Mouse (Mus musculus) embryonic facial prominence, embryonic 14.5 days (tissue): Measurements from ENCODE around the gene Chrnb2. TPM values are rescaled to one million over a fixed set of nuclear protein-coding genes. Genes with fewer than 3 reads are reported as not detected.

ENCODE experiments used
- ATAC-seq: fragments of 200-750 bp; cut with Nextera tagmentation; 2 replicates; pipeline ENCODE4 v1.8.0; 2017; ENCODE audit warnings: low read depth, moderate number of reproducible peaks, moderate TSS enrichment
- DNase-seq: peaks from one replicate; pipeline ENCODE4 v3.0.0-alpha.2; 2015; ENCODE audit warnings: low spot score
- H3K27ac ChIP-seq: fragments of 300-500 bp; sonication (generic); replicated peaks from 2 replicates; pipeline ENCODE4 v1.5.1; 2014; ENCODE audit warnings: low read depth, mild to moderate bottlenecking, low read length, moderate library complexity
- H3K27me3 ChIP-seq: fragments of 300-500 bp; sonication (generic); replicated peaks from 2 replicates; pipeline ENCODE4 v1.6.1; 2014; ENCODE audit warnings: low read length; ENCODE audit not compliant: control insufficient read depth, insufficient read depth
- H3K36me3 ChIP-seq: fragments of 300-500 bp; sonication (generic); 2 replicates; pipeline ENCODE4 v1.6.1; 2014; ENCODE audit warnings: low read length, mixed read lengths; ENCODE audit not compliant: control insufficient read depth, insufficient read depth
- H3K4me1 ChIP-seq: fragments of 300-500 bp; sonication (generic); 2 replicates; pipeline ENCODE4 v1.6.1; 2014; ENCODE audit warnings: antibody characterized with exemption, low read length; ENCODE audit not compliant: control insufficient read depth, insufficient read depth
- H3K4me2 ChIP-seq: fragments of 300-500 bp; sonication (generic); 2 replicates; pipeline ENCODE4 v1.6.1; 2014; ENCODE audit warnings: low read depth, mild to moderate bottlenecking, low read length, moderate library complexity, mixed read lengths
- H3K4me3 ChIP-seq: fragments of 300-500 bp; sonication (generic); 2 replicates; pipeline ENCODE4 v1.5.1; 2014; ENCODE audit warnings: low read depth, mild to moderate bottlenecking, low read length
- H3K9ac ChIP-seq: fragments of 300-500 bp; sonication (generic); 2 replicates; pipeline ENCODE4 v1.6.1; 2014; ENCODE audit warnings: low read depth, mild to moderate bottlenecking, low read length, moderate library complexity, mixed read lengths
- H3K9me3 ChIP-seq: fragments of 300-500 bp; sonication (generic); 2 replicates; pipeline ENCODE4 v1.6.1; 2016; ENCODE audit warnings: low read length; ENCODE audit not compliant: control insufficient read depth
- WGBS: fragments of 180-500 bp; shearing (Covaris S2); extraction: QIAGEN DNeasy Blood & Tissue Kit; methylation state at CpG from one replicate; pipeline ENCODE4 v1.1.7; 2014; 5-methylcytosine and 5-hydroxymethylcytosine counted together
- polyA plus RNA-seq: library from polyadenylated mRNA; unstranded; fragments of >200 nt; fragmentation: Nextera tagmentation; extraction: Ambion mirVana; gene quantifications from 2 replicates; pipeline ENCODE4 v1.2.1, GENCODE M21; 2014

The Chrnb2 gene
- polyA plus RNA-seq, 1 experiment from 2014 or later, result 1.8 TPM

DNA sequence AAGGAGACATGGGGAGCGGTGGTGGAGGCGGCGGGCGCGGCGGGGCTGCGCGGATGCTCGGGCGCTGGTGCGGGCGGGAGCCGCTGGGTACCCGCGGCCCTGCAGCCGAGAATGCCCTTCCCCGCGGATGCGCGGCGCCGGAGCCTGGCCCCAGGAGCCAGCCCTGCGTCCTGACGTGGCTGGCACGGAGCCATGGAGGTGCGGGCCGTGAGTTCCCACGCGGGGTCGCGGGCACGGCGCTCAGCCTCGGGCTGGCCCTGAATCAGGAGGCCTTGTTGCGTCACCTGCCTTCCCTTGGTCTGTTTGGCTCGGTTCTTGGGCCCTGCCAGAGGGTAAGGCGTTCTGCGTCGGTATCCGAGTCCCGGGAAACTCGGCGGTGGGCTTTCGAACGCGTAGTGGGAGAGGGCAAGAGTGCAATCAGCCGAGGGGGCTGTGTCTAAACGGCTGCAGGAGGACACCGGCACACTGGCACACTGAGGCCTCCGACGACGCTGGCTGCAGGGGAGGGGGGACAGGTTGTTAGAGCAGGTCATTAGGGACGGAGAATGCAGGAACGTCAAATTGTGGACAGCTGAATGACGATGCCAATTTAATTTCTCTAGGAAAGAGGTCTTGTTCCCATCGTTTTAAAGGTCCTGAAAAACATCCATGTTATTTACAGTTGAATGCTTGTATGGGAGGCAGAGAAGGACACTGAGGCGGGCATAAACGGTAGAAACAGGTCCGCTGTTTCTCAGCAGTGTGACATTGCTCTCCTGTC is 49.0 kb downstream of the Chrnb2 start:
- Histone ChIP-seq H3K9me3 (no peaks in the 10 kb centered on the region), H3K27me3 (no peaks in the 10 kb centered on the region), H3K4me3 (peak overlapping the region; percentile 88), H3K4me1 (peaks cover 6% of the 10 kb centered on the region), H3K4me2 (peak overlapping the region; percentile 89), H3K27ac (peak overlapping the region; percentile 77), H3K9ac (peak overlapping the region; percentile 93), H3K36me3 (no peaks in the 10 kb centered on the region)
- 3% methylated on average over 25 of the region's 59 CpGs for WGBS
- peak; percentile 24 for DNase-seq
- ATAC-seq, result peak; percentile 67

DNA sequence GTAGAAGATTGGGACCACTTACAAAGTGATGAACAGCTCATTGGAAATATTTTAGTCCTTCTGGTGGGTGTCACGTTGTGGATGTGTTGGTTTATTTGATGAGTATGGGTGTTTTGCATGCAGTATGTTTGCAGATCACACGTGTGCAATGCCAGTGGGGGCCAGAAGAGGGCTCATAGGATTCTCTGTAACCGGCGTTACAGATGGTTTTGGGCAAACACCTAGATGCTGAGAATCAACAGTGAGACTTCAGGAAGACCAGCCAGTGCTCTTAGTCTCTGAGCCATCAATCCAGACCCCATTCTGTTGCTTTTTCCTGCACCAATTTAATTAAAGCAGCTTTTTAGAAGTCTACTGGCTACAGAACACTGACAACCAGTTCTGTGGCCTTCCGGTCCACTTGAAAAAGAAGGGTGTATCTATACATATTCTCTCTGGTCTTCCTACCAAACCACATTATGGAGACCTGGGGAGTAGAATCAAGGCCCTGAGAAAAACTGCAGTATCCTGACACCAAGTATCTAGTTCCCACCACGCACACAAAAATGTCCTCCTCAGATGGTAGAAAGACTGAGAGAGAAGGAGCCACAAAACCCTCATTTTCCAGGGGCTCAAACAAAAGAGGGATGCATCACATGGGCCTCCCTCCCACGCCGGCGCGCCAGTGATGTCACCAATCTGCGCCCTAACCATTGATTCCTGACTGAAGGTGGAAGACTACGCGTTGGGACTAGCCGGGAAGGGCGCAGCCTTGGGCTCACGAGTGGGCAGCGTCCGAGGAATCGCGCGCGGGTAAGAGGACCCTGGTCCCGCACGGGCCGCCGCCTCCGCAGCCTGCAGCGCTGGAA is 49.8 kb downstream of the Chrnb2 start, which contains the start of gene Adar:
Adar (plus strand) TSS at position 664 of the 848 bp plus-strand sequence.
- ATAC-seq (peak; percentile 89), DNase-seq (peak; percentile 88)
- Histone ChIP-seq H3K9ac (peak within 1 kb of the TSS; percentile 93), H3K27ac (peak within 1 kb of the TSS; percentile 77), H3K9me3 (no peaks in the 10 kb centered on the region), H3K4me1 (peaks cover 6% of the 10 kb centered on the region), H3K27me3 (no peaks in the 10 kb centered on the region), H3K36me3 (no peaks in the 10 kb centered on the region), H3K4me2 (peak within 1 kb of the TSS; percentile 89), H3K4me3 (peak within 1 kb of the TSS; percentile 88)
- 6% methylated on average over 27 of the region's 28 CpGs for WGBS

DNA sequence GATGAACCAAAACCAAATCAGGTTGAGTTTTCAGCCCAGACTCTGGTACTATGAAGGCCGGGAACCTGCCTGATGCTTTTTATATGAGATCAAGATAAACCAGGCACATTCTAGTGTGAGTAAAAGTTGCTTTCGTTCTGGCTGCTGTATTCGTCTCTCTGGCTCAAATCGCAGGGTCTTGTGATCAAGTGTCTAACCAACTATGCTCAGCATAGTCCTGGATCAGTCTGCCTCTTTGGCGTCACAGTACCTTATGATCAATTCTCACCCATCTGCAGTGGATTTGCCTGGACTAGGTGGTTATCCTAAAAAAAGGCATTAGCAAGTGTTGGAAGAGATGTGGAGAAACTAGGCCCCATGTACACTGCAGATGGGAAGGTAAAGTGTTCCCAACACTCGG is 60.4 kb downstream of the Chrnb2 start:
- ATAC-seq (no peak), DNase-seq (no peak)
- WGBS, result 73% methylated on average over 6 of the region's 6 CpGs
- Histone ChIP-seq H3K27ac (no peak overlapping the region), H3K9me3 (no peaks in the 10 kb centered on the region), H3K9ac (no peak overlapping the region), H3K4me1 (no peaks in the 10 kb centered on the region), H3K36me3 (no peaks in the 10 kb centered on the region), H3K4me3 (no peak overlapping the region), H3K4me2 (no peak overlapping the region), H3K27me3 (no peaks in the 10 kb centered on the region)

DNA sequence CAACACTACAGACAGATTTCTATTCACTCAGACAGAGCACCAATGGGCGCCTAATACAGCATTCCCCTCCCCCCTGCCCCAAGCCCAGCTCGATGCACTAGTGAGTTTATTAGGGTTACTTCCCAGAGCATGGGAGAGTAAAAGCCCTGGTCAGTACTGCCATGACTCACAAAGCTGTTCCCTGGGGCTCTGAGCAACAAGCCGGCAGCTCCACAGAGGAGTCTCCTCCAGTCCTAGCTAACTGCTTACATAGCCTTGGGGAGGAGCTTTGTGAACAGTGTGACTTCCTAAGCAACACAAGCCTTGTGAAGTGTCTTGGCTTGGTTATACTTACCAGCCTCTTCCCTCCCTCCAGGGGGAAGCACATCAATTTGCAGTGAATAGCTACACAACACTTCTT is 60.8 kb downstream of the Chrnb2 start:
- ATAC-seq, result no peak
- DNase-seq, result no peak
- no peaks in the 10 kb centered on the region for H3K4me1 ChIP-seq
- 44% methylated on average over 3 of the region's 3 CpGs for WGBS
- no peak overlapping the region for H3K9ac ChIP-seq
- H3K27ac ChIP-seq, result no peak overlapping the region
- H3K4me2 ChIP-seq, result no peak overlapping the region
- H3K9me3 ChIP-seq, result no peaks in the 10 kb centered on the region
- no peaks in the 10 kb centered on the region for H3K27me3 ChIP-seq
- H3K4me3 ChIP-seq, result no peak overlapping the region
- no peaks in the 10 kb centered on the region for H3K36me3 ChIP-seq

DNA sequence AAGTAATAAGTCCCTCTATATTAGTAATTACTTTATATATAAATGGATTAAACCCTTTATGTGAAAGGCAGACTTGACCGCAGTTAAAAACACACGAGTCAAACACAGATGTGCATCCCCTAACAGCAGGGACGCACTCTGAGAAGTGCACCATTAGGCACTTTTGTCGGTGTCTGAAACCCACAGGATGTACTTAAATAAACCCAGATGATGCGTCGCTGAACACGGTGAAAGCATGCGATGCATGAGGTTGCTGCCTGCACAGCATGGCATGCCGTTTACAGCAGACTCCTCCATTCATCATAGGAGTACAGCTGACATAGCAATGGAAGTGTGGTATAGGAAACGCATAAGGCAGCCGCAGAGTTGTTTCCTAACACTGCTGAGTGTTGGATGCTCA is 64.0 kb downstream of the Chrnb2 start:
- Histone ChIP-seq H3K27me3 (no peaks in the 10 kb centered on the region), H3K9ac (no peak overlapping the region), H3K4me3 (no peak overlapping the region), H3K4me1 (no peaks in the 10 kb centered on the region), H3K36me3 (no peaks in the 10 kb centered on the region), H3K9me3 (no peaks in the 10 kb centered on the region), H3K27ac (no peak overlapping the region), H3K4me2 (no peak overlapping the region)
- DNase-seq, result no peak
- WGBS, result 43% methylated on average over 11 of the region's 11 CpGs
- ATAC-seq, result no peak

DNA sequence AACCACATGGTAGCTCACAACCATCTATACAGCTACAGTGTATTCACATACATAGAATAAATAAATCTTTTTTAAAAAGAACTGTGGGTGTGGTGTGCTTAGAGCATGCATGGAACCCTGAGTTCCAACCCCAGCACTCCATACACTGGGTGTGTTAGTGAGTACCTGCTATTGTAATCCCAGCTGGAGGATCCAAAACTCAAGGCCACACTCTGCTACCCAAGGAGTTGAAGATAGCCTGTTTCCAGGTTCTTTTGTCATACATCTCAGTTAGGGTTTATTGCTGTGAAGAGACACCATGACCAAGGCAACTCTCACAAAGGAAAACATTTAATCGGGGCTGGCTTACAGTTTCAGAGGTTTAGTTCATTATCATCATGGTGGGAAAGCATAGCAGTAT is 65.5 kb downstream of the Chrnb2 start:
- Histone ChIP-seq H3K27me3 (no peaks in the 10 kb centered on the region), H3K27ac (no peak overlapping the region), H3K9me3 (no peaks in the 10 kb centered on the region), H3K4me1 (no peaks in the 10 kb centered on the region), H3K4me3 (no peak overlapping the region), H3K9ac (no peak overlapping the region), H3K36me3 (no peaks in the 10 kb centered on the region), H3K4me2 (no peak overlapping the region)
- DNase-seq (no peak), ATAC-seq (no peak)
- WGBS, result 95% methylated on average over 1 of the region's 1 CpGs

Other genes with a start within 250 kb of the Chrnb2 start
- gene Kcnn3, start 244.5 kb downstream of the Chrnb2 start, polyA plus RNA-seq, result 3.7 and 4.6 TPM in 2 replicates
- gene Adar, start 49.6 kb downstream of the Chrnb2 start, polyA plus RNA-seq, result 10.6 and 11.5 TPM in 2 replicates
- gene Ube2q1, start 9.0 kb upstream of the Chrnb2 start, polyA plus RNA-seq, result 20.4 and 21.7 TPM in 2 replicates
- 5.2 and 6.0 TPM in 2 replicates for gene She, start 66.7 kb upstream of the Chrnb2 start, polyA plus RNA-seq
- gene Il6ra, start 148.6 kb upstream of the Chrnb2 start, polyA plus RNA-seq, result 1.4 and 2.3 TPM in 2 replicates
- gene Atp8b2, start 198.9 kb upstream of the Chrnb2 start, polyA plus RNA-seq, result 22.5 and 23.8 TPM in 2 replicates
- gene Hax1, start 234.1 kb upstream of the Chrnb2 start, polyA plus RNA-seq, result 123 and 127 TPM in 2 replicates